Mouse (Mus musculus): ENCODE results near the gene Gata2. TPM values are rescaled to one million over a fixed set of nuclear protein-coding genes. Genes with fewer than 3 reads are reported as not detected.

Gata2 gene
- total RNA-seq, 4 experiments from 2014 or later = 5.4 to 6.3 (median 5.8) TPM

DNA sequence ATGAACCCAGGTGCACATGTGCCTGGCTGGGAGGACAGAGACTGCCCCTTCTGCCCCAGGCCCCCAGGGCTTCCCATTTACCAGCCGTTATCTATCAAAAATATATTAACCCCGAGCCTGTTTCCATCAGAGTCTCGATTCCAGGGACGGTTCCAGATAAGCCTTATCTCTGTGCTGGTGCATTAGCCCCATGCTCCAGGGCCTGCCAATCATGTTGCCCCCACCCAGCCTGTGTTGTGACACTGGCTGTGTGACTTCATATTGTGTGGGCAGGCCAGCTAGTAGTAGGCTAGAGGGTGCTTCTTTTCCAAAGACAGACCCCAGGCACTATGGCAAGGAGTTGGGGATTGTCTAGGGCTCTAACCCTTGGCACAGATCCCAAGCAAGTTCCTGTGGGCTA lies 61.7 kb downstream of the Gata2 start:
- DNase-seq (ENCODE audit: low spot score in 2 of 2) = no peak

Other genes starting within 250 kb of the Gata2 start
- gene H1fx, start 212.3 kb upstream of the Gata2 start, total RNA-seq (2022) = 10 to 100 TPM; 42.8 to 52.9 (median 45.2) TPM
- gene Rab7, start 148.6 kb upstream of the Gata2 start, total RNA-seq (2022) = 100 to 1,000 TPM; 318 to 396 (median 337) TPM
- gene Rpn1, start 109.4 kb upstream of the Gata2 start, total RNA-seq (2022) = 100 to 1,000 TPM; 164 to 216 (median 188) TPM
- not detected for gene Dnajb8, start 28.4 kb downstream of the Gata2 start, total RNA-seq (2022)